Mouse (Mus musculus) fat pad, adult 2 months (tissue): ENCODE data around the gene Vmn2r52.
"Not testable (repeated sequence)": the region's sequence is repeated elsewhere in the genome, so short reads cannot be mapped to it uniquely, and the experiment has no call there.

ENCODE experiments used
- DNase-seq: peaks from one replicate; pipeline ENCODE4 v3.0.0-alpha.2; 2011; ENCODE audit warnings: low read depth, low spot score; ENCODE audit errors: extremely low read depth

Vmn2r52 gene

DNA sequence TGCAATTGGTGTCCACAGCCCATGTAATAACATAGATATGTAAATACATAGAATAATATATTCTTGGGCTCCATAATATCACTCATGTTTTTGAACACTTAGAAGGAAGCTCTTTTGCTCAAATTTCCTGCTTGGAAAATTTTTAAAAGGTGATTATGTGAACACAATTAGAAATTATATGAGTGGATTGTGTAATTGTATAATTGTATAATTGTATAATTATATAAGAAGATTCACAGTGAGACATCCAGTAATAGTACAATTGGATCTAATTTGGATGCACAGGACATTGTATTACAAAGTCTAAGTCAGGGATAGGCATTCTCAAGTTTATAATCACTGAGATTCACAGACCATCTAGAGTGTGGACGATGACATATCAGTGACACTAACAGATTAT is at the start of gene Vmn2r52:
Gene Vmn2r52, minus strand, starts transcription at position 101 of the 400 bp plus-strand sequence.
- DNase-seq, result no peak

DNA sequence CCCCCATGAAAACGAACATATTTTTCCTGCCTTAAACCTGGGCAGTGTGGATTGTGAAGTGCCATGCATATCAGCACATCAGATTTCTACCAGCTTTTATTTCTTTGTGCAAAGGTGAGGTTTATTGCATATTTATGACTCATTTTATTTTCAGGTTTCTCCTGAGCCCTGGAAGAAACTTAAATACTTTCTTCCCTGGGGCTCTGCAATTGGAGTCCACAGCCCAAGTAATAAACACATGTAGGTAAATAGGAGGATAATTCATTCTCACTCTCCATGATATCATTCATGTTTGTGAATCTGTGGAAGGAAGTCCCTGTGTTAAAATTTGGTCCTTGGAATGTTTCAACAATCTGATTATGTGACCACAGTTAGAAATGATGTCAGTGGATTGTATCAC is 70.7 kb downstream of the Vmn2r52 start, which contains the start of gene Vmn2r51:
Gene Vmn2r51, minus strand, starts transcription at position 101 of the 400 bp plus-strand sequence.
- not testable (repeated sequence) for DNase-seq
